Mouse (Mus musculus): ENCODE results near the gene Gm10644. TPM values are rescaled to one million over a fixed set of nuclear protein-coding genes. Genes with fewer than 3 reads are reported as not detected.

Gene Gm10644
- total RNA-seq (2021) = 1 to 10 TPM; 1.3 to 1.7 TPM
- polyA plus RNA-seq (2012; rRNA removed) = 1.9 and 2.8 TPM in 2 replicates
- long read RNA-seq, partial matches to known transcripts = 1 of 3 reads
- long read RNA-seq, other reads (novel, unspliced or antisense) = 2 of 3 reads

GRCm38 (mm10) chr8:83955106-83955957, at the start of gene Gm10644, which contains the start of gene Asf1b:
Gm10644 (minus strand) TSS chr8:83955205.
Asf1b (plus strand) TSS chr8:83955507.
- Histone ChIP-seq H3K4me1 (ENCODE audit: control insufficient read depth, insufficient read depth, low read length) (no peaks in the 10 kb centered on the region), H3K9ac (ENCODE audit: low read depth, low read length) (peak within 1 kb of the TSS; percentile 26), H3K27me3 (ENCODE audit: control insufficient read depth, insufficient read depth, low read length) (no peaks in the 10 kb centered on the region), H3K27ac (peak within 1 kb of the TSS; percentile 64), H3K4me3 (peak within 1 kb of the TSS; percentile 53), H3K79me2 (replicated peaks; ENCODE audit: control insufficient read depth, insufficient read depth, low read length) (no peaks in the 10 kb centered on the region), H3K36me3 (ENCODE audit: control insufficient read depth, insufficient read depth, low read length) (no peaks in the 10 kb centered on the region)
- peak; percentile 82 for TF ChIP-seq CTCF (IDR thresholded peaks at IDR 0.05)
- TF ChIP-seq EP300 (IDR thresholded peaks at IDR 0.05; ENCODE audit: insufficient read depth, low read depth, low read length) = peak; percentile 66; the same call in 1 of the 2 replicates
- TF ChIP-seq POLR2A (IDR thresholded peaks at IDR 0.05; ENCODE audit: insufficient read depth, low read depth, low read length) = 0 out of 2 replicates have a peak, but pooled peaks have one; percentile 42
- WGBS = under 1% methylated on average over 75 of the region's 75 CpGs
- DNase-seq = peak; percentile 92 to 98
- intact Hi-C loops (cut with DNase I) = loop anchor here (2.0 kb wide), 1 partner anchor 43 kb away; no protein-coding TSS in a partner anchor

- peak; percentile 76 for TF ChIP-seq POLR2A (IDR thresholded peaks at IDR 0.05; ENCODE audit: insufficient read depth, low read depth, low read length)
- peak; percentile 24; the same call in 1 of the 2 replicates for TF ChIP-seq EP300 (IDR thresholded peaks at IDR 0.05; ENCODE audit: insufficient read depth, low read depth, low read length)
- TF ChIP-seq CTCF (IDR thresholded peaks at IDR 0.05) = no peak
- peak; percentile 96 for DNase-seq
- H3K27me3 ChIP-seq (ENCODE audit: control insufficient read depth, insufficient read depth, low read length) = no peaks in the 10 kb centered on the region
Measured at GRCm38 (mm10) chr8:84004533-84005201, 49.7 kb upstream of the Gm10644 start.

DNA sequence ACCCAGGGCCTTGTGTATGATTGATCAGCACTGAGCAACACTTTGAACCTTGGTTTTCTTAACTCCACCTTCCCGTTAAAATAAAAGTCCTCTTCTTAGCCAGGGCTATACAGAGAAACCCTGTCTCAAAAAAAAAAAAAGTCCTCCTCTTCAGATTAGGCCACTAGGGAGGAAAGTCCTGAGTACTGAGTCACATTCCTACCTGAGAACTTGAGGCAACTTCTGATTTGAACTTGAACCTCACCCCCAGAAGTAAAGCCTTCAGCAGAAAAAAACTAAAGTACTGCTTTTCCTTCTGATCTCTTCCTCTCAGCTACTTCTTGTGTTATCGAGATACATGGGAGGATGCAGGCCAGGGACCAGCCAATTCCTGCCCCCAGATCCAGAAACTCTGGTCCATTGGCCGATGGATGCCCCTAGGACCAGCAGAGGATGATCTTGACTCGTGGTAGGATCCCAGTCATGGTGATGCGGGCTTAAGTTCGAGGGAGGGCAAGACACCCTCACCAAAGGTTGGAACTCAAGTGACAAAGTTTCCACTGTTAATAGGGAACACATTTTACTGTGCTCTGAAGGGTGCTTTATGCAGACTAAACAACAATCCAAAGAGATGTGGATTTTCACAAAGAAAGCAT, 48.7 kb upstream of the Gm10644 start:
- DNase-seq = no peak
- Histone ChIP-seq H3K4me1 (ENCODE audit: control insufficient read depth, insufficient read depth, low read length) (peaks cover 5% of the 10 kb centered on the region), H3K27ac (peak overlapping the region; percentile 87; the same call in 1 of the 2 replicates), H3K4me3 (peak overlapping the region; percentile 63), H3K9ac (ENCODE audit: low read depth, low read length) (no peak overlapping the region), H3K79me2 (replicated peaks; ENCODE audit: control insufficient read depth, insufficient read depth, low read length) (no peaks in the 10 kb centered on the region), H3K27me3 (ENCODE audit: control insufficient read depth, insufficient read depth, low read length) (no peaks in the 10 kb centered on the region), H3K36me3 (ENCODE audit: control insufficient read depth, insufficient read depth, low read length) (no peaks in the 10 kb centered on the region)
- TF ChIP-seq POLR2A (IDR thresholded peaks at IDR 0.05; ENCODE audit: insufficient read depth, low read depth, low read length) = no peak
- no peak for TF ChIP-seq EP300 (IDR thresholded peaks at IDR 0.05; ENCODE audit: insufficient read depth, low read depth, low read length)
- TF ChIP-seq CTCF (IDR thresholded peaks at IDR 0.05) = no peak
- 65% methylated on average over 6 of the region's 6 CpGs for WGBS
- intact Hi-C loops (cut with DNase I) = no loop called here

More at GRCm38 (mm10) chr8:84004533-84005201, 49.7 kb upstream of the Gm10644 start:
- peak overlapping the region; percentile 63 for H3K4me3 ChIP-seq
- H3K36me3 ChIP-seq (ENCODE audit: control insufficient read depth, insufficient read depth, low read length) = no peaks in the 10 kb centered on the region
- H3K27ac ChIP-seq = peak overlapping the region; percentile 87
- H3K4me1 ChIP-seq (ENCODE audit: control insufficient read depth, insufficient read depth, low read length) = peaks cover 4% of the 10 kb centered on the region
- under 1% methylated on average over 30 of the region's 30 CpGs for WGBS
- intact Hi-C loops (cut with DNase I) = no loop called here
- peak overlapping the region; percentile 84 for H3K9ac ChIP-seq (ENCODE audit: low read depth, low read length)
- H3K79me2 ChIP-seq (replicated peaks; ENCODE audit: control insufficient read depth, insufficient read depth, low read length) = no peaks in the 10 kb centered on the region

- 67% methylated on average over 12 of the region's 12 CpGs for WGBS
- intact Hi-C loops (cut with DNase I) = no loop called here
- no peak for TF ChIP-seq CTCF (IDR thresholded peaks at IDR 0.05)
- no peak for TF ChIP-seq EP300 (IDR thresholded peaks at IDR 0.05; ENCODE audit: insufficient read depth, low read depth, low read length)
- no peak for TF ChIP-seq POLR2A (IDR thresholded peaks at IDR 0.05; ENCODE audit: insufficient read depth, low read depth, low read length)
- no peaks in the 10 kb centered on the region for H3K79me2 ChIP-seq (replicated peaks; ENCODE audit: control insufficient read depth, insufficient read depth, low read length)
- DNase-seq = no peak
- H3K27ac ChIP-seq = no peak overlapping the region
- H3K4me3 ChIP-seq = no peak overlapping the region
- peaks cover 7% of the 10 kb centered on the region for H3K4me1 ChIP-seq (ENCODE audit: control insufficient read depth, insufficient read depth, low read length)
- no peaks in the 10 kb centered on the region for H3K36me3 ChIP-seq (ENCODE audit: control insufficient read depth, insufficient read depth, low read length)
- no peaks in the 10 kb centered on the region for H3K27me3 ChIP-seq (ENCODE audit: control insufficient read depth, insufficient read depth, low read length)
- no peak overlapping the region for H3K9ac ChIP-seq (ENCODE audit: low read depth, low read length)
Measured at GRCm38 (mm10) chr8:84002957-84003611, 48.1 kb upstream of the Gm10644 start.

- H3K4me1 ChIP-seq (ENCODE audit: control insufficient read depth, insufficient read depth, low read length) = peaks cover 7% of the 10 kb centered on the region
- DNase-seq = no peak
- TF ChIP-seq EP300 (IDR thresholded peaks at IDR 0.05; ENCODE audit: insufficient read depth, low read depth, low read length) (no peak), POLR2A (IDR thresholded peaks at IDR 0.05; ENCODE audit: insufficient read depth, low read depth, low read length) (no peak), CTCF (IDR thresholded peaks at IDR 0.05) (no peak)
- no peak within 1 kb of the TSS for H3K27ac ChIP-seq
- no peaks in the 10 kb centered on the region for H3K27me3 ChIP-seq (ENCODE audit: control insufficient read depth, insufficient read depth, low read length)
- WGBS = 73% methylated on average over 59 of the region's 61 CpGs
- H3K79me2 ChIP-seq (replicated peaks; ENCODE audit: control insufficient read depth, insufficient read depth, low read length) = no peaks in the 10 kb centered on the region
- no peak within 1 kb of the TSS for H3K9ac ChIP-seq (ENCODE audit: low read depth, low read length)
- no peaks in the 10 kb centered on the region for H3K36me3 ChIP-seq (ENCODE audit: control insufficient read depth, insufficient read depth, low read length)
- H3K4me3 ChIP-seq = no peak within 1 kb of the TSS
- intact Hi-C loops (cut with DNase I) = no loop called here
Measured at GRCm38 (mm10) chr8:84001281-84002000, 46.4 kb upstream of the Gm10644 start, which contains the start of gene 1700067K01Rik. 1700067K01Rik (plus strand) TSS chr8:84001502.

Measured in heart, adult 2 months (tissue).